Mouse (Mus musculus) forebrain, embryonic 11.5 days (tissue): ENCODE measurements around the gene Tas2r129. TPM values are rescaled to one million over a fixed set of nuclear protein-coding genes. Genes with fewer than 3 reads are reported as not detected.
"Not testable (repeated sequence)": the region's sequence is repeated elsewhere in the genome, so short reads cannot be mapped to it uniquely, and the experiment has no call there.

Source experiments
- ATAC-seq: fragments of 200-750 bp; cut with Nextera tagmentation; replicated peaks from 2 replicates; pipeline ENCODE4 v1.8.0; 2017; ENCODE audit warnings: moderate TSS enrichment; ENCODE audit not compliant: low FRiP score
- DNase-seq: peaks from one replicate; pipeline ENCODE4 v3.0.0-alpha.2; 2017; ENCODE audit warnings: low spot score
- H3K27ac ChIP-seq: fragments of 300-500 bp; sonication (generic); 2 replicates; pipeline ENCODE4 v1.5.1; 2014; ENCODE audit warnings: low read depth, low read length
- H3K27me3 ChIP-seq: fragments of 300-500 bp; sonication (generic); 2 replicates; pipeline ENCODE4 v1.6.1; 2014; ENCODE audit warnings: mild to moderate bottlenecking, low read length, mixed read lengths; ENCODE audit not compliant: control insufficient read depth, insufficient read depth
- H3K36me3 ChIP-seq: fragments of 300-500 bp; sonication (generic); 2 replicates; pipeline ENCODE4 v1.6.1; 2014; ENCODE audit warnings: mild to moderate bottlenecking, low read length, moderate library complexity, mixed read lengths; ENCODE audit not compliant: control insufficient read depth, insufficient read depth
- H3K4me1 ChIP-seq: fragments of 300-500 bp; sonication (generic); replicated peaks from 2 replicates; pipeline ENCODE4 v1.6.1; 2014; ENCODE audit warnings: low read length, mixed read lengths; ENCODE audit not compliant: control insufficient read depth, insufficient read depth
- H3K4me2 ChIP-seq: fragments of 300-500 bp; sonication (generic); 2 replicates; pipeline ENCODE4 v1.6.1; 2014; ENCODE audit warnings: low read depth, mild to moderate bottlenecking, low read length, moderate library complexity, mixed read lengths; ENCODE audit not compliant: severe bottlenecking
- H3K4me3 ChIP-seq: fragments of 300-500 bp; sonication (generic); 2 replicates; pipeline ENCODE4 v1.5.1; 2014; ENCODE audit warnings: low read depth, low read length
- H3K9ac ChIP-seq: fragments of 300-500 bp; sonication (generic); 2 replicates; pipeline ENCODE4 v1.6.1; 2014; ENCODE audit warnings: low read length
- H3K9me3 ChIP-seq: fragments of 300-500 bp; sonication (generic); 2 replicates; pipeline ENCODE4 v1.6.1; 2016; ENCODE audit warnings: low read length, mixed read lengths; ENCODE audit not compliant: control insufficient read depth
- WGBS: fragments of 180-500 bp; shearing (Covaris S2); extraction: QIAGEN DNeasy Blood & Tissue Kit; methylation state at CpG from one replicate; pipeline ENCODE4 v1.1.7; 2014; 5-methylcytosine and 5-hydroxymethylcytosine counted together
- polyA plus RNA-seq: library from polyadenylated mRNA; unstranded; fragments of >200 nt; fragmentation: Nextera tagmentation; extraction: Ambion mirVana; gene quantifications from 2 replicates; pipeline ENCODE4 v1.2.1, GENCODE M21; 2014

The Tas2r129 gene
- polyA plus RNA-seq = not detected in 2 replicates

DNA sequence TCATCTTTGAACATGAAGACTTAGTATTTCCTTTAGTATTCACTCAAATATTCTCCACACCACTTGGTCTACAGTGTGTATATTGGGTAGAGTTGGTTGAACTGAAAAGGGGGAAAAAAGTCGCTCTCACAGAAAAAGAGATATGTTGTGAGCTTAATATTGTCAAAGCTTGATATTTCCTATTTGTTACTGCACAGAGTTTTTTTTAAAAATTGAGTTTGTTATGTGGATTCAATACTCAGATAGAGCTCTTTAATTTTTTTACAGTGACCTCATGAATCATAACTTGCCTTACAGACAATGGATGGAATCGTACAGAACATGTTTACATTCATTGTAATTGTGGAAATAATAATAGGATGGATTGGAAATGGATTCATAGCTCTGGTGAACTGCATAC, at the start of gene Tas2r129:
Tas2r129 (plus strand) TSS at position 301 of the 400 bp plus-strand sequence.
- no peak within 1 kb of the TSS for H3K27ac ChIP-seq
- ATAC-seq (no peak), DNase-seq (no peak)
- H3K4me1 ChIP-seq = no peaks in the 10 kb centered on the region
- no peak within 1 kb of the TSS for H3K4me3 ChIP-seq
- no peak within 1 kb of the TSS for H3K4me2 ChIP-seq
- WGBS = 85% methylated on average over 2 of the region's 2 CpGs
- no peak within 1 kb of the TSS for H3K9ac ChIP-seq
- H3K36me3 ChIP-seq = no peaks in the 10 kb centered on the region
- H3K27me3 ChIP-seq = no peaks in the 10 kb centered on the region
- H3K9me3 ChIP-seq = no peaks in the 10 kb centered on the region

DNA sequence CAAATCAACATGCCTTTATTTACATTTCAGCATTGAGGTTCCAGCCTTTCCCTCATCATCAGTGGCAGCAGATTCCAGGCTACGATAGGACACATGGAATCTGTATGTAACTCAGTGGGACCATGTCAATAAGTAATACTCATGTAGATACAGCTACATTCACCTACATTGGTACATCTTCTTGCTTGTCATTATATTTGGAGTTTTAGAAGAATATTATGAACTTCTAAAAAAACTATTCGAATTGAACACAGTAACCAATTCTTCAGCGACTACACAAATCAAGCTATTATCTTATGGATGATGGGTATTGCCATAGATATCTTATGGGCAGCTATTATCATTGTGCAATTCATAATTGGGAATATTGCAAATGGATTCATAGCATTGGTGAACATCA, 41.6 kb upstream of the Tas2r129 start, which contains the start of gene Tas2r125:
Tas2r125 (plus strand) TSS at position 301 of the 400 bp plus-strand sequence.
- no peaks in the 10 kb centered on the region for H3K4me1 ChIP-seq
- H3K9ac ChIP-seq = no peak within 1 kb of the TSS
- no peaks in the 10 kb centered on the region for H3K9me3 ChIP-seq
- no peaks in the 10 kb centered on the region for H3K36me3 ChIP-seq
- no peak within 1 kb of the TSS for H3K4me2 ChIP-seq
- WGBS = 79% methylated on average over 3 of the region's 3 CpGs
- no peak within 1 kb of the TSS for H3K4me3 ChIP-seq
- ATAC-seq (no peak), DNase-seq (no peak)
- H3K27me3 ChIP-seq = no peaks in the 10 kb centered on the region
- no peak within 1 kb of the TSS for H3K27ac ChIP-seq

DNA sequence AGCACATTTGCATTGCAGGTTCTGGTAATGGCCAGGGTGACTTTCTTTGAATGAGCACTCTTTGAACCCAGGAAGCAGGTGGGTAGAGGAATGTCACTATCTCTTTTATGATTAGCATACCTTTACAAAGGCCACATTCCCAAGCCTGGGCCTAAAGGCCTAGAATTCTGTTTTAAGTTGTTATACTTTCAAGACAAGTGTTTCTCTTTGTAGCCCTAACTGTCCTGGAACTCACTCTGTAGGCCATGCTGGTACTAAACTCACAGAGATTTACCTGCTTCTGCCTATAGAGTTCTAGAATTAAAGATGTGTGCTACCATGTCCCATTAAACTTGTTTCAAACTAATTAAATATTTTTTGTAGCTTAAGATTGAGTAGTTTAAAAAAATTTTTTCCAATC, 9.5 kb upstream of the Tas2r129 start:
- not testable (repeated sequence) for ATAC-seq, H3K9me3 ChIP-seq, H3K36me3 ChIP-seq, H3K4me2 ChIP-seq, H3K27me3 ChIP-seq, DNase-seq, H3K27ac ChIP-seq, H3K4me1 ChIP-seq, H3K4me3 ChIP-seq, H3K9ac ChIP-seq

DNA sequence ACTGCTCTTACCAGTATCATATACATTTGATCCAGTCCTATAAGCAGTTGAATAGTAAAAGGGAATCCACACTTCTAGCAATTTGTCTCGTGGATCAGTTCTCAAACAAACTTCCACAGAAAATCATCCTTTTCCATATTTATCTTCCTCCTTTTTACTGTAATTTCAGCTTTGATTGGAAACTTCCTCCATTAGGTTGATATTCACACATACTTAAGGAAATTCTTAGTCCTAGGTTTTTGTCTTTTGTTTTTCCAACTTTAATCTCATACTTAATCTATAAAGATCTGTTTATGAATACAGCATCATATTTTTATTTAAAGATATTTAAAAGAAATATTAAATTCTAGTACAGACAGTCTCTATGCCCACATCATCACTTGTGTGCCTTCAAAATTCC, 6.9 kb downstream of the Tas2r129 start, which contains the start of gene Tas2r131:
Tas2r131 (minus strand) TSS at position 101 of the 400 bp plus-strand sequence.
- Histone ChIP-seq H3K27ac (no peak within 1 kb of the TSS), H3K36me3 (no peaks in the 10 kb centered on the region), H3K27me3 (no peaks in the 10 kb centered on the region), H3K9me3 (no peaks in the 10 kb centered on the region), H3K4me3 (no peak within 1 kb of the TSS), H3K4me2 (no peak within 1 kb of the TSS), H3K4me1 (no peaks in the 10 kb centered on the region), H3K9ac (no peak within 1 kb of the TSS)
- DNase-seq (no peak), ATAC-seq (no peak)
- WGBS = 67% methylated on average over 1 of the region's 1 CpGs

DNA sequence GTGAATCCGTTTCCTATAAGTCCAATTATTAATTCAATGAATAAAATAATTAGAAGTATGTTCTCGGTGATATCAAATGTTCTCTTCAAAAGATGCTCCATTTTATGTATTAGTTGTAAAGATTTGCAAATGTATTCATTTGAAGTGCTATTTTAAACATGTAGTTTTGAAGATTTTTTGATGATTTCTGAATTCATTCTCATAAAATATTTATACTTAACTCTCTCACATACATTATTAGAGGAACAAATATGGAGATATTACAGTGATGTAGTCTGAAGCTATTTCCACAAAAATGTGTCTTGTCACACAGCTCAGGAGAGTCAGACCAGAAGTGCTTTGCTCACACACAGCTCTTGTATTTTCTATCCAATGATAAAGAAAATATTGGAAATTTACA, 30.0 kb downstream of the Tas2r129 start, which contains the start of gene Tas2r109:
Tas2r109 (minus strand) TSS at position 101 of the 400 bp plus-strand sequence.
- Histone ChIP-seq H3K4me3 (no peak within 1 kb of the TSS), H3K9ac (no peak within 1 kb of the TSS), H3K27me3 (no peaks in the 10 kb centered on the region), H3K4me1 (no peaks in the 10 kb centered on the region), H3K27ac (no peak within 1 kb of the TSS), H3K36me3 (no peaks in the 10 kb centered on the region), H3K4me2 (no peak within 1 kb of the TSS), H3K9me3 (no peaks in the 10 kb centered on the region)
- ATAC-seq (no peak), DNase-seq (no peak)
- 85% methylated on average over 2 of the region's 2 CpGs for WGBS

Other genes starting within 250 kb of the Tas2r129 start
- not detected in 2 replicates for gene Tas2r122, start 239.2 kb upstream of the Tas2r129 start, polyA plus RNA-seq
- not detected in 2 replicates for gene Tas2r115, start 213.1 kb upstream of the Tas2r129 start, polyA plus RNA-seq
- not detected in 2 replicates for gene Tas2r124, start 196.4 kb upstream of the Tas2r129 start, polyA plus RNA-seq
- not detected in 2 replicates for gene Tas2r102, start 189.0 kb upstream of the Tas2r129 start, polyA plus RNA-seq
- gene Tas2r136, start 172.9 kb upstream of the Tas2r129 start, polyA plus RNA-seq = not detected in 2 replicates
- not detected in 2 replicates for gene Tas2r117, start 148.3 kb upstream of the Tas2r129 start, polyA plus RNA-seq
- gene Tas2r123, start 104.0 kb upstream of the Tas2r129 start, polyA plus RNA-seq = not detected in 2 replicates
- gene Tas2r116, start 95.7 kb upstream of the Tas2r129 start, polyA plus RNA-seq = not detected in 2 replicates
- gene Tas2r110, start 83.1 kb upstream of the Tas2r129 start, polyA plus RNA-seq = not detected in 2 replicates
- not detected in 2 replicates for gene Tas2r113, start 58.1 kb upstream of the Tas2r129 start, polyA plus RNA-seq
- gene Tas2r125, start 41.5 kb upstream of the Tas2r129 start, polyA plus RNA-seq = not detected in 2 replicates
- gene Tas2r131, start 6.8 kb downstream of the Tas2r129 start, polyA plus RNA-seq = not detected in 2 replicates
- gene Tas2r109, start 29.9 kb downstream of the Tas2r129 start, polyA plus RNA-seq = not detected in 2 replicates
- gene Tas2r103, start 86.0 kb downstream of the Tas2r129 start, polyA plus RNA-seq = not detected in 2 replicates
- not detected in 2 replicates for gene Tas2r140, start 104.7 kb downstream of the Tas2r129 start, polyA plus RNA-seq
- gene Smim10l1, start 153.8 kb downstream of the Tas2r129 start, polyA plus RNA-seq = 59.8 and 70.4 TPM in 2 replicates